Mouse (Mus musculus) testis, adult 2 months (tissue): ENCODE results near the gene Rab9b.

Experiments
- CTCF ChIP-seq: fragments of 200-500 bp; IDR thresholded peaks from 2 replicates; pipeline ENCODE4 v1.5.1; 2012; ENCODE audit warnings: low read depth, mild to moderate bottlenecking, inconsistent platforms, low read length, moderate library complexity; ENCODE audit not compliant: control insufficient read depth, insufficient read depth, insufficient replicate concordance
- POLR2A ChIP-seq: fragments of 200-500 bp; IDR thresholded peaks from 2 replicates; pipeline ENCODE4 v1.6.1; 2012; ENCODE audit warnings: low read depth, mild to moderate bottlenecking, inconsistent platforms, low read length, moderate library complexity; ENCODE audit not compliant: control insufficient read depth

GRCm38 (mm10) chrX:136895757-136896156, 27.2 kb upstream of the Rab9b start:
- TF ChIP-seq POLR2A (no peak), CTCF (no peak)
